Mouse (Mus musculus): ENCODE results near the gene Akap3. TPM values are rescaled to one million over a fixed set of nuclear protein-coding genes. Genes with fewer than 3 reads are reported as not detected.

Gene Akap3
- total RNA-seq (2021) = under 1 TPM; 0.18 to 0.35 TPM
- long read RNA-seq, experiment 1 = 0 reads
- long read RNA-seq, experiment 2 = 0 reads

GRCm38 (mm10) chr6:126852881-126853280, at the start of gene Akap3:
Gene Akap3, plus strand, starts transcription at chr6:126853098.
- H3K27ac ChIP-seq = no peak within 1 kb of the TSS
- no peak for TF ChIP-seq CTCF (IDR thresholded peaks at IDR 0.05)
- intact Hi-C loops (cut with DNase I) = no loop called here
- no peak for DNase-seq (ENCODE audit: extremely low spot score in 1 of 2, low spot score in 2 of 2)
- no peak within 1 kb of the TSS for H3K4me3 ChIP-seq

DNA sequence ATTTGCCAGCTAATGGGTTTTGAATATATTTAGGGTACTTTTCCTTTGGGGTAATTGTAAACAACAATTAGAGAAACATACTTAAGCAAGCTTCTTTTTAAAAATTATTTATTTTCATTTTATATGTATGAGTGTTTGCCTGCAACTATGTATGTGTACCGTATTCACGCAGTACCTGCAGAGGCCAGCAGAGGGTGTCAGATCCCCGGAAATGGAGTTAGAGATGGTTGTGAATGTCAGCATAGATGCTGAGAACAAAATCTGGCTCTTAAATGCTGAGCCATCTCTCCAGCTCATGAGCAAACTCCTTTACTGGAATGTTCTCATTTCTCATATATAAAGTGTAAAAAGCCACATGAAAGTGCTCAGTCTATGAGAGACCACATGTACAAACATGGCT, 46.1 kb upstream of the Akap3 start:
- intact Hi-C loops (cut with DNase I) = loop anchor here (10.0 kb wide), 1 partner anchor 278 kb away; no protein-coding TSS in a partner anchor
- no peak for DNase-seq (ENCODE audit: extremely low spot score in 1 of 2, low spot score in 2 of 2)
- H3K4me3 ChIP-seq = no peak overlapping the region
- no peak overlapping the region for H3K27ac ChIP-seq
- peak; percentile 40 for TF ChIP-seq CTCF (IDR thresholded peaks at IDR 0.05)

DNA sequence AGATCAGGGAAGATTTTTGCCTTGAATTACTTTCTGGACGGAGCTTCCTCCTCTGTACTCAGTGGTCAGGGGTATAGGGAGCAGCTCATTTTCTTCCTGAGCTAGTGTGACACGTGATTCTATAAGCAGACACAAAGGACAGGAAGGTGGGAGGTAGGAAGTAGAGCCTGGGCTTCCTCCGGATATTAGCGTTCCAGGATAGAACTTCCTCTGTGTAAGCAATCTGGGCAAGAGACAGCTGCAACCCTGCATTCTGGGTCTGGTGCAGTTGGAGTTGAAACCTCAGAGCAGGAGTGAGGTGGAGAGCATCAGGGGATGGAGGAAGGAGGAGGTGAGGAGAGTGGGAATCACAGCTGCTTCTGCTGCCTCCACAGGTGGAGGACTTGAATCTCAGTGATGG, 44.8 kb upstream of the Akap3 start:
- Histone ChIP-seq H3K4me3 (no peak overlapping the region), H3K27ac (peak overlapping the region; percentile 61; the same call in 1 of the 2 replicates)
- peak in 1 of 2 experiments; percentile 23 for DNase-seq (ENCODE audit: extremely low spot score in 1 of 2, low spot score in 2 of 2)
- TF ChIP-seq CTCF (IDR thresholded peaks at IDR 0.05) = no peak
- intact Hi-C loops (cut with DNase I) = loop anchor here (10.0 kb wide), 1 partner anchor 277 kb away; no protein-coding TSS in a partner anchor

- TF ChIP-seq CTCF (IDR thresholded peaks at IDR 0.05) = no peak
- Histone ChIP-seq H3K4me3 (no peak overlapping the region), H3K27ac (peak overlapping the region; percentile 61; the same call in 1 of the 2 replicates)
- intact Hi-C loops (cut with DNase I) = loop anchor here (10.0 kb wide), 1 partner anchor 276 kb away; no protein-coding TSS in a partner anchor
- no peak for DNase-seq (ENCODE audit: extremely low spot score in 1 of 2, low spot score in 2 of 2)
These were observed 44.3 kb upstream of the Akap3 start for GRCm38 (mm10) chr6:126808561-126808960.

GRCm38 (mm10) chr6:126811481-126811880, 41.4 kb upstream of the Akap3 start:
- no peak overlapping the region for H3K4me3 ChIP-seq
- TF ChIP-seq CTCF (IDR thresholded peaks at IDR 0.05) = no peak
- no peak overlapping the region for H3K27ac ChIP-seq
- no peak for DNase-seq (ENCODE audit: extremely low spot score in 1 of 2, low spot score in 2 of 2)
- intact Hi-C loops (cut with DNase I) = no loop called here

DNA sequence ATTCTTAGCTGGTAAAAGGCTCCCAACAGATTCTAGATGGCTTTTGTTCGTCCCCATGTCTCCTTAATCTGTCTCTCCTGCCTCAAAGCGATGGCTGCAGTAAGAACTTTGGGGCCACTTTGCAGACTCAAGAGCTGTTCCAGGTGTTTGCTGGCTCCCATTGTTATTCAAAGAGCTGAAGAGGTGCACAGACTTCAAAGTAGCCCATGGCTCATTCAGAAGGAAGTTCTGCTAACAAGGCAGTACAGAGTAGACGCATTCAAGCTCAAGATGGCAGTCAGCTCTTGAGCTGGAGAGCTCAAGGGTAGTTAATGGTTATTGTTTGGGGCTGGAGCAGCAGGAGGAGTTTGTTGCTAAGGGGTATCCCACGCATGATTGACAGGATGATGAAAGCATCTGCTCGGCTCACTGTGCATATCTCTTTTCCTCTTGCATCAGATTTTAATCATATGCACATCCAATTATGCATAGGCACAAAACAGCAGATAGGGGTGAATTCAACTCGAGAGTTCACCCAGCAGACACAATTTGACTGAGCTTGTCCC, 37.6 kb upstream of the Akap3 start:
- no peak for TF ChIP-seq CTCF (IDR thresholded peaks at IDR 0.05)
- DNase-seq (ENCODE audit: extremely low spot score in 1 of 2, low spot score in 2 of 2) = no peak

GRCm38 (mm10) chr6:126816338-126816737, 36.6 kb upstream of the Akap3 start:
- no peak for DNase-seq (ENCODE audit: extremely low spot score in 1 of 2, low spot score in 2 of 2)
- Histone ChIP-seq H3K27ac (no peak overlapping the region), H3K4me3 (no peak overlapping the region)
- no peak for TF ChIP-seq CTCF (IDR thresholded peaks at IDR 0.05)
- intact Hi-C loops (cut with DNase I) = no loop called here

More for the DNA sequence above, 37.6 kb upstream of the Akap3 start:
- no peak overlapping the region for H3K4me3 ChIP-seq
- no peak overlapping the region for H3K27ac ChIP-seq
- intact Hi-C loops (cut with DNase I) = no loop called here

GRCm38 (mm10) chr6:126823087-126823486, 29.8 kb upstream of the Akap3 start:
- no peak overlapping the region for H3K4me3 ChIP-seq
- intact Hi-C loops (cut with DNase I) = no loop called here
- no peak for TF ChIP-seq CTCF (IDR thresholded peaks at IDR 0.05)
- no peak overlapping the region for H3K27ac ChIP-seq
- DNase-seq (ENCODE audit: extremely low spot score in 1 of 2, low spot score in 2 of 2) = peak in 1 of 2 experiments; percentile 27

DNA sequence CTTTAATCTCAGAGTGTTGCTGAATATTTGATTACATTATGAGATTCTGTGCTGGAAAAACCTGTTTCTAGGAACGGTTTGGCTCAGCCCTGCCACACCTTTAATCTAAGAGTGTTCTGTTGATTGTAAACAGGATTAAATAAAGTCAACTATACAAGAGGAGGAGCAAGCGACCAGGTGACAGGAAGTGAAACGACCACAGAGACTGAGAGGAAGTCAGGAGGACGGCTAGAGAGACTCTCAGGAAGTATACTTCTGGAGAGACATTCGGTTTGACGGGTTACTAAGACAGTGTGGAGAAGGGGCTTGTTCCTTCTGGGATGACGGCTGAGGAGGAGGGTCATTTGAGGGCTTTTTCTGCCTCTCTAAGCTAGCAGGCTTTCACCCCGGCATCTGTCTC, 16.3 kb upstream of the Akap3 start:
- DNase-seq (ENCODE audit: extremely low spot score in 1 of 2, low spot score in 2 of 2) = no peak
- Histone ChIP-seq H3K4me3 (no peak overlapping the region), H3K27ac (no peak overlapping the region)
- intact Hi-C loops (cut with DNase I) = no loop called here
- TF ChIP-seq CTCF (IDR thresholded peaks at IDR 0.05) = no peak

GRCm38 (mm10) chr6:126848712-126849704, 3.9 kb upstream of the Akap3 start, which contains the start of gene Ndufa9:
Gene Ndufa9, minus strand, starts transcription at chr6:126849136.
- no peak for TF ChIP-seq CTCF (IDR thresholded peaks at IDR 0.05)
- H3K4me3 ChIP-seq = peak within 1 kb of the TSS; percentile 76
- H3K27ac ChIP-seq = peak within 1 kb of the TSS; percentile 91
- intact Hi-C loops (cut with DNase I) = loop anchor here (2.0 to 5.0 kb wide), 2 partner anchors 92 to 287 kb away; no protein-coding TSS in a partner anchor
- peak; percentile 95 to 97 for DNase-seq (ENCODE audit: extremely low spot score in 1 of 2, low spot score in 2 of 2)

- intact Hi-C loops (cut with DNase I) = no loop called here
- TF ChIP-seq CTCF (IDR thresholded peaks at IDR 0.05) = no peak
- no peak for DNase-seq (ENCODE audit: extremely low spot score in 1 of 2, low spot score in 2 of 2)
- no peak overlapping the region for H3K27ac ChIP-seq
- H3K4me3 ChIP-seq = no peak overlapping the region
These were observed 24.2 kb downstream of the Akap3 start for GRCm38 (mm10) chr6:126877118-126877517.

DNA sequence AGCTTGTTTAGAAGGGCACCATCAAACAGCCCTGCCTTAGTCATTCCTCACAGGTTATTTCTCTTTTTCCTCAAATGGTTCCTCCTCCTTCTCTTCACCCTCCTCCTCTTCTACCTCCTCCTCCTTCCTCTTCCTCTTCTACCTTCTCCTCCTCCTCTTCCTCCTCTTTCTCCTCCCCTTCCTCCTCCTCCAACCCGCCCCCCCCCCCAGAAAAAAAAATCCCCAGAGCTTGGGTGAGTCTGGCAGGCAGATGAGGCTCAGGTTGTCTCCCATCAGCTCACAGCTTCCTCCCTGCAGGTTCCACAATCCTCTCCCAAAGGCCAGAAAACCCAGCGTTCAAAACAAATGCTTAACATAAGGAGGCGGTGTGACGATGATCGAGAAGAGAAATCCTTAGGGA, 54.5 kb downstream of the Akap3 start:
- intact Hi-C loops (cut with DNase I) = no loop called here
- TF ChIP-seq CTCF (IDR thresholded peaks at IDR 0.05) = no peak
- no peak for DNase-seq (ENCODE audit: extremely low spot score in 1 of 2, low spot score in 2 of 2)
- no peak overlapping the region for H3K4me3 ChIP-seq
- no peak overlapping the region for H3K27ac ChIP-seq

All from left cerebral cortex, adult 2 months (tissue).